Mouse (Mus musculus): ENCODE results near the gene Rbl1.
"Not testable (repeated sequence)": the region's sequence is repeated elsewhere in the genome, so short reads cannot be mapped to it uniquely, and the experiment has no call there.

Rbl1 gene

DNA sequence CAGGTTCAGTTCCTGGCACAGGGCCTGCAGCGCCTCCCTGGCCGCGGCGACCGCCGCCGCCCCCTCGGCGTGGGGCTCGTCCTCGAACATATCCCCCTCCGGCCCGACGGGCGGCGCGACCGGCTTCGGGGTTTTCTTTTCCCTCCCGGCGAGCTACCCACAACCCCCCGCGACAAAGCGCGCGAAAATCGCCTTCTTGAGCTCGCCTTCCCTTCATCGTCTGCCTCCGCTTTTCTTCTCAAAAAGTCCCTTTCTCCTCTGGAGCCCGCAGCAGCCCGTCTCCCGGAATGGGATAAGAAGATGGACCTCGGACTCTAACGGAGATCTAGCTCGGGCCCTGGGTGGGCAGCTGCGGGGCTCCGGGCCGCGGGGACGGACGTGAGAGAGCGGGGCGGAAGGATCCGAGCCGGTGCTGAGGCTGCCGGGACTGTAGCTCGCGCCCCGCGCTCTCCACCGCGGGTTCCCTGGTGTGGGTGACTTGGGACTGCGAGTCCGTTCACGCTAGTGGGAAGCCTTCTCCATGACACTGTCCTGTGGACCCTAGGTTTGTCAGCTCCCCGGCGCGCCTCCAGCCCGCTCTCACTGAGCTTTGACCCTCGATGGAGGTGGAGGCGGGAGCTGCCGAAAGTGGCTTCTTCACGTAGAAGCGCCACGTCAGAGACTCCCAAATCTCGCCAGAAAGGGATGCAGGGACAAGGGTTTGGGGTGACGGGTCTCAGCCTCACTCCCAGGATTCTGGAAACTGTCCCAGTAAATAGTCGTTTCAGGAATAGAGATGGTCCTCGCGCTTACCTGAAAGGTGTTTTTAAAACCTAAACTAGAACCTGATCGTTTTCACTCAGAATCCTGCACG lies at the start of gene Rbl1:
TSS of gene Rbl1 (minus strand) at position 169 of the 853 bp plus-strand sequence.
- DNase-seq (ENCODE audit: low spot score) = peak; percentile 95

DNA sequence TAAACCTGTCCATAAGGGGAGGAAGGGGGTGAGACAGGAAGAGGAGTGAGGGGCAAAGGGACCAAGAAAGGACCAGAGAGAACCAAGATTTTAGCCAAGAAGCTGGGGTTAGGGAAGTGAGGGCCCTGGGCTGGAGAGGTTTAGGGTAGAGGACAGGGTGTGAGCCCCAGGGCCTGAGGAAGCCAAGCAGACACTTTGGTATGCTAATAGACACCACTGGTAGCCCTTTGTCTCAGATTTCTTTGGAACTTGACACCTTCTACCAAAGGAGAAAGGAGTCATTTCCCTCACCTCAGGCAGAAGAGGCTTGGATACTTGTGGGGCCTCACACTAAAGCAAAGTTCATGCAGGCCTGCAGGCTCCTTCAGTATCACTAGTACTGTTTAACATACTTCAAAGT lies 43.8 kb upstream of the Rbl1 start:
- DNase-seq (ENCODE audit: low spot score) = no peak

DNA sequence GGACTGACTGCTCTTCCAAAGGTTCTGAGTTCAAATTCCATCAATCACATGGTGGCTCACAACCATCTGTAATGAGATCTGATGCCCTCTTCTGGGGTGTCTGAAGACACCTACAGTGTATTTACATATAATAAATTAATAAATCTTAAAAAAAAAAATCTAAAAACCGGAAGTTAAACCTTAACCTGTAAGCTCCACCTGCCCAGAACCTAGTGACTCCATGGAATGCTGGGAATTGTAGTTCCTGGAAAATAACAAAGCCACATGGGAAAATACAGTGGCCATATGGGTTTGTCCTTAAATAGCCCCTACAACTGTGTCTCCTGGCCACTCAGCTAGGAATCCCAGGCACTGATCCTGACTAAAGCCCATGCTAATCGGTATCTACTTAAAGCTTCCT lies 41.3 kb upstream of the Rbl1 start:
- peak; percentile 11 for DNase-seq (ENCODE audit: low spot score)

DNA sequence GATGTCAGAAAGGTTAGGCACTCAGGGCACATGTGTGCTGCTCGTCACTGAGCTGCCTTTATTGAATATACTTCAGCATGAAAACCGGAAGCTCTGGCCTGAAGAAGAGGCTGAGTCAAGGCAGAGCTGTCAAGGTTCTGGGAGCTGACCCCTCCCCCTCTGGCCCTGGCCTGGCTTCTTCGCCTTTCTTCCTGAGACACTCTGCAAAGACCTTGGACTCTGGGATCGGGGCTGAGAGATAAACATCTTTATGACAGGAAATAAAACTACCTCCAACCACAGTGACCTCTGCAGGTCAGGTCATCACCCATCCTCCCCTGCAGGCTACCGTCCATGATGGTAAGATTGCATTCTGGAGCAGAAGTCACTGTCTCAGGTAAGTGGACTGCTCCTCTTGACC lies 40.7 kb upstream of the Rbl1 start:
- no peak for DNase-seq (ENCODE audit: low spot score)

DNA sequence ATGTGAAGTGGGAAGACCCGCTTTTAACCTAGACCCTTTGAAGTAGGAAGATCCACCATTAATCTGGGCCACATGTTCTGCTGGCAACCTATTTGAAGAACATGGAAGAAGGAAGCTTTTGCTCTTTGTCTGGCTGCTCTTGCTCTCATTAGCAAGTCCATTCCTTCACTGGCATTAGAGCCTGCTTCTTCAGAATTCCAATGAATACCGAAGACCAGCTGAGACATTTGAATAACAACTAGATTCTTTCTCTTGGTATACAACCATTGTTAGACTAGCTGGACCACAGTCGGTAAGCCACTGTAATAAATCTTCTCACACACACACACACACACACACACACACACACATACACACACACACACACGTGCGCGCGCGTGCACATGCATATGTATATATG lies 31.6 kb upstream of the Rbl1 start:
- no peak for DNase-seq (ENCODE audit: low spot score)

DNA sequence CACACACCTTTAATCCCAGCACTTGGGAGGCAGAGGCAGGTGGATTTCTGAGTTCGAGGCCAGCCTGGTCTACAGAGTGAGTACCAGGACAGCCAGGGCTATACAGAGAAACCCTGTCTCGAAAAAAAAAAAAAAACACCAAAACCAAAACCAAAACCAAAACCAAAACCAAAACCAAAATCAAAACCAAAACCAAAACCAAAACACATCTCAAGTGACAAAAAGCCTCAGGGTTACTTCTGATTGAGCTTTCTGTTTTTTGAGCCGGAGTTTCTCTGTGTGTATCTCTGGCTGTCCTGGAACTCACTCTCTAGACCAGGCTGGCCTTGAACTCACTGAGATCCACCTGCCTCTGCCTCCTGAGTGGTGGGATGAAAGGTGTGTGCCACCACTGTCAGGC lies 17.6 kb upstream of the Rbl1 start:
- not testable (repeated sequence) for DNase-seq (ENCODE audit: low spot score)

DNA sequence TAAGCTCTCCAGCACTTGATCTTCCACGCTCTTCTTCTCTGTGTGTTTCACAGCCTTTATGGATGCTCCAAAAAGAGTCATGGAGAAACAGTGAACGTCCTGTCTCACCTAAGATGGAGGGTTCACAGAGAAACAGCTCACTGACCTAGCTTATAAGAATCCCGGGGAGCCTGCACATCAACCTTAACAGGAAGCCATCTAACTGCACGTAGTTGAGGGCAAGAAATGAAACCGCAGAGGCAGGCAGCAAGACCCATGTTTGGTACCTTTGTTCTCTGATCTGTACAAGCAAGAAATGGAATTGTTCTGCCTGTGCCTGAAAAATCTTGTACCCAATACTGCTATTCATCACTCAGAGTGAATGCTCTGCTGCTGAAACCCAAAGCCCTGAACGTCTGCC lies 15.8 kb upstream of the Rbl1 start:
- no peak for DNase-seq (ENCODE audit: low spot score)

DNA sequence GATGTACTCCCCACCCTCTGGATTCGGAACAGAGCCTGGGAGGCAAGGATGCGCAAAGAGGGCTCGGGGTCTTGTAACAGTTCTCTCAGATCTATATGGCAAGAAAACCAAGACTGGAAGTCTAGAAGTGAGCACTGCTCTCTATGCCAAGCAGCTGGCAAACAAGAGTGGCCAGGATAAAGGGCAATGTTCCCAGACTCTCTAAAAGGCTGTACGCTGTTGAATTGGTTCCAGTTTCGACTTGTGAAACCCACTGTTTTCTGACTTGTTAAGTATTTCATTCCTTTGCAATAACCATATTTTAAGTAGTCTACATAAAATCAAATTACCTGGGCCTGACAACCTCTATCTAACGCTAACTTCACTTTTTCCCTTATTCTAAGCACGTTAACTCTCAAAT lies 7.4 kb upstream of the Rbl1 start:
- no peak for DNase-seq (ENCODE audit: low spot score)

DNA sequence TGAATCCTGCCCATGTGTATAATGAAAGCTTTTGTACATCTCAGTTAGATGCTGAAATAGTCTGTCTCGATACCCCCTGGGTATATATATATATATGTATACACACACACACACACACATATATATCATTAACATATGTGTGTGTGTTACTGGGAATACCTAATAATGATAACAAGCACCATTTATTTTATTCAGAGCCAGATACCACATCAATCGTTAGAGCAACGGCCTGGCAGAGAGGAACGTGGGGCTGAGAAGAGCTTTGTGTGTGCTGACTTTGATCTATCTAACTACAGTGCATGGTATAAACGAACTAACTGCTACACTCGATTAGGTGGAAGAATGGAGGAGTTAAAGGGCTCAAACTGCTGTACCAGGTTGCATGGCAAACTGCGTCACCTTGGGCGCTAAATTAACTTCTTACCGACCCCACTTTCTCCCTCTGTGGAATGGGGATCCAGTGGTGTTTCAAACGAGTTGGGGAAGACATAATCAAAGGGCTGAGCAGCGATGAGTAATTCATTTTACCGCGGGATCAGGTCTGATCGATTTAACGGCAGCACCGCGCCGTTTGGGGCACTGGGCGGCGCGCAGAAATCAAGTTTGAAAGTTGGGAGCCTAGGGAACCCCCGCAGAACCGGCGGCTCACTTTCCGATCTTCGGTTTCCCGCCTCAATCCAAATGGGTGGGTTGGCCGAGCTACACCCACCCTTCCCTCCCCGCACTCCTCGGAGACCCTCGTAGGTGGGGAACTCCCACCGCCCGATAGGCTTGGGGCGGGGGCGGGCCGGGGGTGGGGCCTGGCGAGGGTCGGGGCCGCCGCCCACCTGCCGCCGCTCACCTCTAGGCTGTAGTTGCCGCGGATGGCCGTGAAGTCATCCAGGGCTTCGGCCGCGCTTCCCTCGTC lies 622 bp downstream of the Rbl1 start:
- peak; percentile 66 for DNase-seq (ENCODE audit: low spot score)

DNA sequence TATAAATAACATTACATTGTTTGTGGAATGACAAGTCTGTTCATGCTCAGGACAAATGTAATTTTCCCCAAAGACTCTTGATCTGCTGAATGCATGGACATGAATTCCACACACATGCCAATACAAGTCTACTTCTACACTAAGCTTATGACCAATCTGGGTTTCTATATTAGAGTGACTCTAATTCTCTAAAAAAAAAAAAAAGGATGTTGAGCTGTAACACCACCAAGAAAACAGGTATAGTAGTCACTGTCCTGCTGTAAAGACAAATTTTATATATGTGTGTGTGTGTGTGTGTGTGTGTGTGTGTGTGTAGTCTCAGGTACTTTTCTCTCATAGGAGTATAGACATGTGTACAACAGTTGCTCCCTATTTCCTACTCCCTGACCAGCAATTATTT lies 1.3 kb downstream of the Rbl1 start:
- DNase-seq (ENCODE audit: low spot score) = no peak

DNA sequence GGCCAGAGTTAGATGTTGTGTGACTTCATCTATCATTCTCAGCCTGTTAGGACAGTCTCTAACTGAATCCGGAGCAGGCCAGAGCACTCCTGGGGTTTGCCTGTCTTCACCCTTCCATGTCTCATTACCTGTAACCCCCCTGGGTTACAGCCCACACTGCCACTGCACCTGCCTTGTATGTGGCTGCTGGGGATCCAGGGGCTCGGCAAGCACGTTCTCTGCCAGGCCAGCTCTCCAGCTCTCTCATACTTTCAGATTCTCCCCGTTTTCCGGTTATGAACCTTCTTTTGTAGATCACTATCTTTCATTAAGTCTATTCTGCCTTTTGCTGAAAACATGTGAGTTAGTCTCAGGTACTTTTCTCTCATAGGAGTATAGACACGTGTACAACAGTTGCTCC lies 2.0 kb downstream of the Rbl1 start:
- DNase-seq (ENCODE audit: low spot score) = peak; percentile 11

DNA sequence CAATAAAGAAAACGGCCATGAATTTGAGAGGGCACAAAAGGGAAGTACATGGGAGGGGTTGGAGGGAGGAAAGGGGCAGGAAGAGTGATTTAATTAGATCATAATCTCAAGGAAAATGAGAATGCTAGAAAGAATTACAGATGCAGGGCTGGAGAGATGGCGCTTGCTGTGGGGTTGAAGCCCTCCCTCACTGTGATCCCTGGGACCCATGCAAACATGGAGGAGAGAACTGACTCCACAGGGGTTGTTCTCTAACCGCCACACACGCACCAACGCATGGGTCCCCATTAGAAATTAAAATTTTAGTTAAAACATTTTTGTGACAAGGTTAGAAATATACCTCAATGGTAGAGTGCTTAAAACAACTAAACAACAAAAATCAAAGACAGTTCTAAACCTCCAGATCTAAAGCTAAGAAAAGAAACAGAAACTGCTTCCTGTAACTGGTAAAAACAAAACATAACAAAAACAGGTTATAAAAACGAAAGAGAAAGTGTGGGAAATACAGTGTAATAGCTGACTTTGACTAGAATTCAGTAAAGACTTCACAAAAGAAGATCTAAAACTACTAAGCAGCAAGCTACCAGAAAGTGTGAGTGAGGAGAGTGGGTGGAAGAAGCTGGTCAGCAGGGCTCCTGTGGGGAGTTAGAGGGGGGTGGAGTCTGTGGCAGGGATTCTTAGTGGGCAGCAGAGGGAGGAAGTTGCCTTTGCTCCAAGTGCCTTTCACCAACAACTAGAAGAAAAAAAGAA lies 3.1 kb downstream of the Rbl1 start:
- DNase-seq (ENCODE audit: low spot score) = no peak

DNA sequence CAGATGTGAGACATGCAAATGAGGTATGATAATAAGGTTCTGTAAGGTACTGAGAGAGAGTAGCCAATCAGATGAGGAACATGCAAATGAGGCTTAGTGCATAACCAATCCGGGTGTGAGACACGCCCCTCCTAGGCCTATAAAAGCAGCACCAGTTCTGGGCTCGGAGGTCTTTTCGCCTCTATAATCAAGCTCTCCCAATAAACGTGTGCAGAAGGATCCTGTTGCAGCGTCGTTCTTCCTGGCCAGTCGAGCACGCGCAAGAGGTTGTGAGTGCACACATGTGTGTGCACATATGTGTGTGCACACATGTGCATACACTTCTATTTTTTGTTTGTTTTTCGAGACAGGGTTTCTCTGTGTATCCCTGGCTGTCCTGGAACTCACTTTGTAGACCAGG lies 5.9 kb downstream of the Rbl1 start:
- DNase-seq (ENCODE audit: low spot score) = not testable (repeated sequence)

DNA sequence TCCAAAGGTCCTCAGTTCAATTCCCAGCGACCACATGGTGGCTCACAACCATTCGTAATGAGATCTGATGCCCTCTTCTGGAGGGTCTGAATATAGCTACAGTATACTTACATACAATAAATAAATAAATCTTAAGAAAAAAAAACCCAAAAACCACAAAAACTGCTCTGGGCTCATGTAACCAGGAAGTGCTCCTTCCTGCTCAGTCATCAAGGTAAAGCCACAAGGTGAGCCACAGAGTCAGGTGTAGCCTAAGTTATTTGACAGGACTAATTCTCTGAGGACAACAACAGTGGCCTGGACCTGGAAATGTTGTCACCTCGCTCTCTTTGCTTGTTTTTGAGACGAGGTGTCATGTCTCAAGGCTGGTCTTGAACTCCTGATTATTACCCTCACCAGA lies 13.7 kb downstream of the Rbl1 start:
- no peak for DNase-seq (ENCODE audit: low spot score)

DNA sequence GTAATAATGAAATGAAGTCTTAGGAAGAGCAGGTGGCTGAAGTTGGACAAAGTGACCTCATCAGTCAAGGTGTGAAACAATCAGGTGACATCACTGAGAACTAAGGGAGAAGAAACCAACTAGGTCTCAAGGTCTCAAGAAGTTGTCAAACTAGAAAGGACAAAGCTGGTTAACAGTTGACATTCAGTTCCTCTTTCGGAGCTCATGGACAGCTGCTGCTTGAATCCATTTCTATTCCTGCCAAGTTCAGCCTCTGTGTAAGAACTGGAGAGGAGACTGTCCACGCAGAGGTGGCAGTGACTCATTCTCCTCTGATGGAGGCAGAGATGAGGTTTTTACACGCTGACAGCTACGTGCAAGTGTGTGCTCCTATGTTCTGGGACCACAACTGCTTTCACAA lies 17.1 kb downstream of the Rbl1 start:
- no peak for DNase-seq (ENCODE audit: low spot score)

DNA sequence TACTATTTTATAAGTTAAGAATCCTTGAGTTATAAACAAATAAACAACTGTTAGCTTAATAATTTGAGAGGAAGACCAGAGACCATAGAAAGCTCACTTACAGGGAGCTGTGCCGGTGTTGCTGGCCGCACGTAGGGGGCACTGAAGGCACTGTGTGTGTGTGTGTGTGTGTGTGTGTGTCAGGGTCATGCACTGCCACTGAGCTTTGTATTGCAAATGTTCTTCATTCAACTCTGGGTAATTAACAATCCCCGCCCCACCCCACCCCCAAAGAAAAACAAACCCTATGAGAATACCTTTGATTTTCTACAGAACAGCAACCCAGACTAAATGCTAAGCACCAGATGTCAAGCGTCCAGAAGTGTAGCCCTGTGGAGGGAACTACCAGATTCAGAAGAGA lies 17.8 kb downstream of the Rbl1 start:
- no peak for DNase-seq (ENCODE audit: low spot score)

DNA sequence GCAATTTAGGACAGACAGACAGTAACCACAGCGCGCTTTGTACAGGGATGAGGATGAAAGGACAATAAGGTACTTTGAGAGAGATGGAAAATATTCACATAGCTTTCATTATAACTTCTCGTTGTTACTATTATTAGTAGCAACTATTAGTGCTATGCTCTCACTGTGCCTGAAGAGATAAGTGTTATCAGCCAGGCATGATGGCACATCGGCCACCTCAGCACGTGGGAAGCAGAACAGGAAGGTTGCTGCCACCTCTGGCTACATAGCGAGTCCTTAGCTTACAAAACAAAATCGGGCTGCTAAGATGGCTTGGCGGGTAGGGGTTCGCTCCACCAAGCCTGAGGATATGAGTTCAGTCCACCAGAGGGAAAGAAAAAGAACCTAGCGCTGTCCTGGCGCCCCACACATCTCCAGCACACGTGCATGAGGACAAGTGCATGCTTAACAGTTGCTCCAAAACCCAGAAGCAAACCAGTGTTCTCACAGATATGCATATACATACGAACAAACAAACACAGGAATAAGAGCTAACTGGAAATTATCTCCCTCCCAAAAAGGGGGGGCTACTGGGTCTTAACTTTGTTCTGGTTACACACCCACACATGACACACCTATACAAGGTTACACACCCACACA lies 19.2 kb downstream of the Rbl1 start:
- DNase-seq (ENCODE audit: low spot score) = no peak

DNA sequence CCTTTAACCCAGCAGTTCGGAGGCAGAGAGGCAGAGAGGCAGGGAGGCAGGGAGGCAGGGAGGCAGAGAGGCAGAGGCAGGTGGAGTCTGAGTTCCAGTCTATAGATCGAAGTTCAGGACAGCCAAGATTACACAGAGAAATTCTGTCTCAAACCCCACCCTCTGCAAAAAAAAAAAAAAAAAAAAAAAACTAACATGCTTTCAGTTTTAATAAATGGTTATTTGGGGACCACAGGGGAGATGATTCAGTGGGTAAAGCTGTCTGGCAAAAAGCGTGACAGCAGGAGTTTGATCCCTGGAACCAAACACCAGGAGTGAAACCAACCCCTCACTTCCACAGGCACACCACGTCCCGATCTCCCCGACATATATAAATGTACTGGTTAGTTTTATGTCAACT lies 26.2 kb downstream of the Rbl1 start:
- no peak for DNase-seq (ENCODE audit: low spot score)

DNA sequence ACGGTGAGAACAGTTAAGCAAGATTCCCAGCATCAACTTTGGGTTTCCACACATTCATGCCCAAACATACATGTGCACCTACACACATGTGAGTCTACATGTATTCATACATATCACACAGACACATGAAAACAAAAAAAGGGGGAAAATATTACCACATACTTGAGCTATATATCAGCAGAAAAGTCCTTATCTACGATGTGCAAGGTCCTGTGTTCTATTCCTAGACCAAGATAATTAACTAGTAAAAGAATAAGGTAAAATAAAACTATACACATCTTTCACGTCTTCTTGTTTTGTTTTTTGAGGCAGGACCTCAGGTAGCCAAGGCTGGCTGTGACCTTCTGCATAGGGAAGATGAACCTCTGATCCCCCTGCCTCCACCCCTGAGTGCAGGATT lies 28.1 kb downstream of the Rbl1 start:
- no peak for DNase-seq (ENCODE audit: low spot score)

DNA sequence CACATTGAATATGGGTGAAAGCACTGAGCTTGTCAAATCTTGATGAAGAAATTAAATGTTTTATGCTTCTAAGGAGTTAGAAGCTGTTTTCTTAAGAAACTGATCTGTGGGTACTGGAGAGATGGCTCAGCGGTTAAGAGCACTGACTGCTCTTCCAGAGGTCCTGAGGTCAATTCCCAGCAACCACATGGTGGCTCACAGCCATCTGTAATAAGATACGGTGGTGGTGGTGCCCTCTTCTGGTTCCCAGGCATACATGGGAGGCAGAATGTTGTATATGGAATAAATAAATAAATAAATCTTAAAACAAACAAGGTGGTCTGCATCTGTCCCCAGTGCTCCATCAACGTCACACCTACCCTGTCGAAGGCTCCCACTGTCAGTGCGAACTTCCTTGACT lies 29.9 kb downstream of the Rbl1 start:
- DNase-seq (ENCODE audit: low spot score) = no peak

DNA sequence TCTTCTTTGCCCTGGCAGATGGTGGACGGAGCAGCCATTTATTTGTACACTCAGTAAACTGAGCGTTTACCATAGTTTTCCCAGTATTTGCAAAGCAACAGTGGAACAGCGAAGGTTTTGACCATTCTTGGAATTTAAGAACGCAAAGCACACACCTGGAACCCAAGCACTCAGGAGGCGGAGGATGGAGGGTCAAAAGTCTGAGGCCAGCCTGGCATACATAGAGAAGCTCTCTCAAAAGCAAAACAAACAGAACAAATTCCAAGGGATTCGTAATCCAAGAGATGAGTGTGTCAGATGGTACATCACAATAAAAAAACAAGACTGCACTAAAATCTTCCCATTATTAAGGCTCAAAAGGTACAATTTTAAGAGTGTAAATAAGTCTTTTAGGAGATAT lies 30.8 kb downstream of the Rbl1 start:
- DNase-seq (ENCODE audit: low spot score) = no peak

DNA sequence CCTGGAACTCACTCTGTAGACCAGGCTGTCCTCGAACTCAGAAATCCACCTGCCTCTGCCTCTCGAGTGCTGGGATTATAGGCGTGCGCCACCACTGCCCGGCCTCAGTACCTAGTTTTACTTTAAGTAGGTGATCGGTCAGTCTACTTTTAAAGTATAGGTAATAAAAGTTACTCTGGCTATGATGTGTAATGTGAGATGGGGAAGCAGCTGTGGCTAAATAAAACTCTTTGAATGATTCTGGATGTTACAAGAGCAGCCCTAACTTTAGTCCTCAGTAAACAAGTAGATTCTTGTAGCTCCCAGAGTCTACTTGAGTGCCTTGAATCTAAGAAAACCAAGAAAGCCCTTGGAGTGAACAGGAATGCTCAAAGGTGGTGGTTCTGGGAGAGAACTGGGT lies 31.4 kb downstream of the Rbl1 start:
- no peak for DNase-seq (ENCODE audit: low spot score)

All from retina, embryonic 14.5 days (tissue).